Mouse (Mus musculus) layer of hippocampus, postnatal 36 days (tissue): ENCODE measurements around the gene Rasal2. TPM values are rescaled to one million over a fixed set of nuclear protein-coding genes. Genes with fewer than 3 reads are reported as not detected.
A peak's percentile ranks its signal among the peaks of the same experiment; 100 is the strongest.

ENCODE experiments used
- DNase-seq, 2 experiments: peaks; one replicate each; pipeline ENCODE4 v3.0.0; 2022
- total RNA-seq, 2 experiments: library from RNA; stranded (reverse); gene quantifications; 2 replicates each; pipeline ENCODE4 v1.2.3; 2021

Rasal2 gene
- 10 to 100 TPM; 73.6 to 99.1 TPM for total RNA-seq

DNA sequence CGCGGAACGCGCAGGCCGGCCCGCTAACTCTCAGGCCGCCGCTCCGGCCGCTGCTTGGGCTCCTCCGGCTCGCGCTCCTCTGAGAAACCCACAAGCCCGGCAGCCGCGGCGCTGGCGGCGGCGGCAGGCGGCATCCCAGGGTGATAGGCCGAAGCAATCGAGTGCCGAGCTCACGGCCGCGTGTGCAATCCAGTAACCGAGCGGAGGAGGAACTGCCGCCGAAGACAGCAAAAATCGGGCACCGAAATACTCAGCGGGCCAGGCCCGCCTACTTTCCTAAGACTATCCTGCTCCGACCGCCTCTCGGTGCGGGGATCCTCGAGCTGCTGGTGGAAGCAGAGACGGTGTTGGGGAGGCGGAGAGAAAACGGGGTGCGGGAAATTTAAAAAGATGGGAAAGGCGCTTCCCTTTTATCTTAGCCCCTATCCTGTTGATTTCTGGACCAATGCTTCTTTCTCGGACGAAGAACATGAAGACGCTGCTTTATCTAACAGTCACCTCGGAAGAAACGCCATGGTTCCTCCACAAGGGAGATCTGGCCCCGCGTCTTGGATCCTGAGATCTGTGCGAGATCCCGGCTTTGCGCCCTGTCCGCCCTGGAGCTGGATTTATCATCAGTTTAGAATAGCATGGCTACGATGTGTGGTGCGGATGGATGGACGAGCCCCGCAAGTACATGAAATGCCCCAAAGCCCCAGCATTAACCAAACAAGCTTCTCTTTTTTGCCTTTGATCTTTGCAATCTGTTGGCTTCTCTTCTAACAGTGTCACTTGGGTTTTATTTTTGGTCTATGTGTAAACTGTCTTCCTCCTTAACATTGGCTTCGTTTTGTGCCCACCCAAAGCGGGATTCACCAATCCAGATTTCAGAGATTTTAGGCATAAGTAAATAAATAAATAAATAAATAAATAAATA is at the start of gene Rasal2:
Rasal2 (minus strand) TSS at position 142 of the 916 bp plus-strand sequence.
- DNase-seq: peak; percentile 94 to 96

DNA sequence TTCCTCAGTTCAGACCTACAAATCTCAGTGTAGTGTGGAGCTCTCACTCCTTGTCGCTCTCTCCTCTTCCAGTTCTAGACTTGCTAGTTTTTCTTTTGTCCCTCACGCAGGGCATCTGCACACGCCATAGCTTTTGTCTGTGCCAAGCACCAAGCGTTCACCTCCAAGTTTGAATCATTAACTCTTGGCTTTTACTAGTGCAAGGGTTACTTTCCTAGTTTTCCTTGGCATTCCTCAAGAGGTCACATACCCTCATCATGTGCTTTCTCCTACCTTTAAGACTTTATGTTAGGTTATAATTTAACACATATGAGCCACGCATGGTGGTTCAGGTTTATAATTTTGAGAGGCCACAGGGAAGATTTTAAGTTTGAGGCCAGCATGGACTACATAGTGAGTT is 48.9 kb upstream of the Rasal2 start:
- no peak for DNase-seq

DNA sequence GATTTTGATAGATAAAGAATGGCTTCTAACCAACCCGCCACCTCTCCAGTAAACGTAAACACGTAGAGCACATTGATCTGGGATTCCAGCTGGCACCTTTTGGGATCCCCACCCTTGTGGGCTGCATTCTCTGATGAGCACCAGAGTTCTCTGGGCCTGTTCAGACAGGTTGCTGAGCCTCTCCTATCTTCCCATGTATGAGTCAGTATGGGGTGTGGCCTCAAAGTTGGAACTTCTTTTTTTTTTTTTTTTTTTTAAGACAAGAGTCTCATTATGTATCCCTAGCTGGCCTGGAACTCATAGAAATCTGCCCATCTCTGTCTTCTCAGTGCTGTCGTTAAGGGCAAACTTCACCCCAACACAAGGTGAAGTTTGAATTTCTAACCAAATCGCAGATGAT is 47.5 kb upstream of the Rasal2 start:
- DNase-seq: no peak

DNA sequence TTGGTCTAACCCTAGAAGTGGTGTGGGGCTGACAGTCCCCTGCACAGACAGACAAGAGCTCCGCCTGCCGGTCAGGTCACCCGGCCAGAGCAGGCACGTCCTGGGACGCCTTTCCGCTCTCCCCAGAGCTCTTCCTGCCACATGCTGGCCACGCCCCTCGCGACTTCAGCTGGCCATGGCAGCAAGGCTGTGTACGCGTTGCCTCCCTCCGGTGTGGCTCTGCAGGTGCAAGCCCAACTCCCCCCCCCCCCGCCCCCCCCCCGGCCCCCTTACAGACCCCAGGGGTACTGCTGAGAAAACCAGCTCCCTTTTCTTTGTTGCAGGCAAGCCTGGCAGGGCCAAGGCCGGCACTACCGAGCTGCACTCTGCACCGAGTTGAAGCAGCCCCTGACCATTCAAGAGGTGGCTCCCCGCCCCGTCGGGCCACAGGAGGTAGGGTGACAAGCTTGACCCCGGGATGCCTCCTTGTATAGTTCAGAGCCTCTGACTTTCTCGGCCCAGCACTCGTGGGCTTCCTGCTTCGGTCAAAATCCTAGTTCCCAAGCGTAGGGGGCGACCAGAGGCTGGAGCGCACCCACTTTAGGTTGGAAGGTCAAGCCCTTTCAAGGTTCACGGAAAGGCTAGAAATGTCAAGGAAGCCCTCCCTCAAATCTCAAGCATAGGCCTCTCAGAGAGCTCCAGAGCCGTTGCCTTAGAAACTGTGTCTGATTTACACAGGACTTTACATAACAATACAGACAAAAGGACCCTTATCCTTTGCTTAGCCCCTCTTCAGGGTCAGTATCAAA is 46.2 kb upstream of the Rasal2 start, which contains the start of gene Cryzl2:
Cryzl2 (plus strand) TSS at position 157 of the 788 bp plus-strand sequence.
- DNase-seq: no peak

DNA sequence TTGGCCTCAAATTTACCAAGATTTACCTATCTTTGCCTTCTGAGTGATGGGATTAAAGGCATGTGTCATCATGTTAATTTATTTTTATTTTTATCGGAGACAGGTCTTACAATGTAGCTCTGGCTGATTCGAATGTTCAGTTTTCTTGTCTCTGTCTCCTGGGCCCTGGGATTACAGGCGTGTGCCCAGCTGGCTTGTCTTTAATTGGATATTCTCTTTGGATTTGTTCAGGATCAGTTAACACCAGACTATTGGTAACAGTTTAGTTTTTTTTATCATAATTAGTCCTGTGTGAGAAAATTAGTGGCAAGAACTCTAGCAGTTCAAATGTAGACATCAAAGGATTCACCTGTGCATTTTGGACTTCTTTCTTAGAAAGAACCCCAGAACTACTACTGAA is 45.4 kb upstream of the Rasal2 start:
- DNase-seq: no peak

DNA sequence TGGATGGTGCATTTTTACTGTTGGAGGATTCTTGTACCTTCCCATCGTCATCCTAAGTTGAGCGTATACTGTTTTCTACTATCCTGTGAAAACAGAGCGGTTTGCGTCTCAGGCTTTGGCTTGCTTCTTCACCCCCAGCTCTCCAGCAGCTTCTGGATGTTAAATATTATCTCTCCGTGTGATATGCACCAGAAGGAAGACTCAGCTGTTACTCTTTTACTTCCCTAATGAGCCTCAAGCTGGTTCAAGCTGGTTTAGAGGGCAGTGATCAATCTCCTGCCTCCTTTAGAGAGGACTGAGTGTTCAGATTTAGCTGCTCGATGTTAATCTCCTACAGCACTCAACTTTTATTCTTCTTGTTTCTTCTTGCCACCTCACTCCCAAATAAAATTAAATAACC is 42.5 kb upstream of the Rasal2 start:
- no peak for DNase-seq

DNA sequence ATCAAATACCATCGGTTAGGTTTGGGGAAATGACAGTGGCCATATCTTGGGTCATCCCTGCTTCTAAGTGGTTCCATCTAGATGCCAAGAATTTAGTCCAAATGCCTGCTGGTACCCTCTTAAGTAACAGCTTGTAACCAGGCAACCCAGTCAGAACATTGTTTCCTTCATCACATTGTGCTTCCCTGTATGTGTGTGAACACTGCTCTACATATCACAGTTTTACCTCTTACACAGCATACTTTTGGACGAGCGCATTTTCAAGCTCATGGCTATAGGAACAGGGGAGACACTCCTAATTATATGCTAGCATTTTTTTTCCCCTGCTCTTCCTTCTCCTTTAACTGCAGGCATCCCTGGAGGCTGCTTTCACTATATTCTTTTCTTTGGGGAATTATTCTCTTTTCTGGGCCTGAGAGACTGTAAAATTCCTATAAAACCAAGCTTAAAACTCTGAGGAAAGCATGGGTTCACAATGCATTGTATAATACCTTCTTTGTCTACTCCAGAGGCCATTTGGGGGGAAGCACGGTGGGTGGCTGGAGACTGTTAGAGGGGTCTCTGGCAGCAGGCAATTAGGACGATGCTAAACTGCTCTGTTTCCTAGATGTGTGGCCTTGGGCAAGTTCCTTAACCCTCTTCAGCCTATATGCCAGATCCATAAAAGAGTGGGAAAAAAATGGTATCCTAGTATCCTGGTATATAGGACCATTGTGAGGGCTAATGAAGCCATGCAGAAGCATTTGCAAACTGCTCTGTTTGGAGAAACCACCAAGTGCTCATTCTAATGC is 40.6 kb upstream of the Rasal2 start:
- no peak for DNase-seq

DNA sequence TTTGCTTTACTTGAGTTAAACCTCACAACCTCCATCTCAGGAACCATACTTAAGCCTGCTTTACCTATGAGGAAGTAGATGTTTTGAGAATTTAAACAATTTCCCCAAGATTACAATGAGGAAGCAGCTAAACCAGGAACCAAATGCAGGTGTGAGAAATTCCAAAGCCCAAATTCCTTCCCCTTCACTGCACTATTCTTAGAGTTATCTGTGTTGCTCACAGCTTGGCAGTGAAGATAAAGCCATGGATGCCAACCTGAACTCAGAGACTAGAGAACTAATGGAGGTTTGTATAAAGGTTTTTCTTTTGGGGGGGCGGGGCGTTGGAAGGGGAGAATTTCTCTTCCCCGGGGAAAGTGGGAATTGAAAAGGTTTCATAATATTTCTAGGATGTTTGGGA is 39.9 kb upstream of the Rasal2 start:
- no peak for DNase-seq

DNA sequence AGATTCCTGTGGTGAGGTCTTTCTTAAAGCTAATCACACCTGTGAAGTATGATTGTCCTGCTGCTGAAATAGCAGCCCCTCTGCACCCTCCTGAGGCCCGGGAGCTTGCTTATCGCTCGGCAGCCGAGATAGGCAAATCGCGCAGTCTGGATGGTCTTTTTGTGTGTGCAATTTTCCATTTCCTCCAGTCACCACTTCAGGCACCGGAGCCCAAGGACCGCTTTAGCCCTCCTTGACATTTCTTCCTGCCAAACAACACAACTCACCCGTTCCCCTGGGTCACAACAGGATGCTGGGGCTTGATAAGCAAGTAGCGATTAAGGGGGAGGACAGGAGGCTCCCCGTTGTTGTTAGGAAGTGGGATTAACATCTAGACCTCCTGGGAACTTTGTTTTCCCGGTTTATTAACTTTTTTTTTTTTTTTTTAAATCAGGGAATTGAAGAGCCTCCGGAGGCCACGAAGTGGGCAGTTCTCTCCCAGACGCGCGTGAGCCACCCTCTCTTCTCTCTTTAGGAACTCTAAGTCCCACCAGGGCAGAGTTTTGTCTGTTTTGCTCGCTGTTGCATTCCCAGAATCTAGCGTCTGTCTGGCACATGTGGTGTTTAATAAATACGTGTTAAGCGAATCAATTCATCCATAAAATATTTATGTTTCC is 37.7 kb upstream of the Rasal2 start:
- no peak for DNase-seq

DNA sequence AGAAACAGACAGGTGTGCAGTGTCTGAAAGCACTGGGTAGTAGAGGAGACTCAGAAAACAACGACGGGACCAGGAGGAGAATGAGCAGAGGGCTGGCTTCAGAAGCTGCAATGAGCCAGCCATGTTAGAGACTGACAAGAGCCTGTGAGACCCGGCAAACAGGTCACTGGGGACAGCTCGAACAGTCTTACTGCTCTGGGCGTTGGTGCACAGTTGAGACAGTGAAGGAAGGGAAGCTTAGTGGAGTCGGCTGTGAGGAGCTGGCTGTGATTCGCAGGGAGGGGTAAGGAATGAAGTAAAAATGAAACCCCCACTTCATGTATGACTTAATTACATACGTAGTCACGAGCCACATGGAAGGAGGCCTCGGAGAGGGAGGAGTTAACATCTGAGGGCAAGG is 37.1 kb upstream of the Rasal2 start:
- DNase-seq: no peak

DNA sequence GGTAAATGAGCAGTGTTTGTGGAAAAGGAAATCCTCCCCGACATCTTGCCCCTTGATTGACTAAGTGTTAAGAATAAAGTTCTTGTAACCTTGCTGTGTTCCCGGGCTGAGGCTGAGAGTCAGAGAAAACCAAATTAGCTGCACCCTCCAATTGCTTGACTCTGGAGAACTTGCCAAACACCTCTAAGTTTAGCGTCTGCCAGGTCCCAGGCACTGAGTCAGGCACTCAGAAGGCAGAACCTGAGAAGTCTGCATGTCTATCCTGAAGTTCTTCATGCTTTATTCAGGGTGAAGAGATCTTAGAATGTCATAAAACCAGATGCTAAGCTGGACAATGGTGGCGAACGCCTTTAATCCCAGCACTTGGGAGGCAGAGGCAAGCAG is 36.4 kb upstream of the Rasal2 start:
- DNase-seq: no peak

DNA sequence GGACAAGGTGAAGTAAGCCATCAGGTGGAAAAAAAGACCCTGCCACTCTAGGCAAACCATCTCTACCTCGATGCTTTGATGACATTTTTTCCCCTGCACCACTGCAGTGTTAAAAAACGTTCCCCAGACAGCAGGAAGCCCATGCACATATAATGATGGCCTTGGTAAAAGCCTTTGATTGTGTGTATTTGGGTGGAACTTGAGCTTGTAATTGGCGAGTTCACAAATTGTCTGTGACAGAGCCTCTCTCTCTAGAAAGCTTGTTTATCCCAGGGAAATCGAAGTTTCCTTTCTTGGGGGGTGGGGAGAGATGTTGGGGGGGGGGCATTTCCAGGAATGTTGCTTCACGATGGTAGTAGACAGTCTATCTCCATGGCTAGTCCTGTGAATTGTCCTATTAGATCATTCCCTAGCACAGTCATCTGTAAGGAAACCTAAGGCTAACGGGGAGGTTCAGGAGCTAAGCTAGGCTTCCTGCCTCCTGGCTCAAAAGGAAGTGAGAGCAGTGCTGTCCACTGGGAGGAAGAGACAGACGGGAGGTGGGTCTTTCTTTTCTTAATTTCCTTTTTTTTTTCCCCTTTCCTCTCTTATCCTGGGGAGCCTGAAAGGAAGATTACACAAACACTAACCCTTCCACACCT is 35.9 kb upstream of the Rasal2 start:
- DNase-seq: no peak

DNA sequence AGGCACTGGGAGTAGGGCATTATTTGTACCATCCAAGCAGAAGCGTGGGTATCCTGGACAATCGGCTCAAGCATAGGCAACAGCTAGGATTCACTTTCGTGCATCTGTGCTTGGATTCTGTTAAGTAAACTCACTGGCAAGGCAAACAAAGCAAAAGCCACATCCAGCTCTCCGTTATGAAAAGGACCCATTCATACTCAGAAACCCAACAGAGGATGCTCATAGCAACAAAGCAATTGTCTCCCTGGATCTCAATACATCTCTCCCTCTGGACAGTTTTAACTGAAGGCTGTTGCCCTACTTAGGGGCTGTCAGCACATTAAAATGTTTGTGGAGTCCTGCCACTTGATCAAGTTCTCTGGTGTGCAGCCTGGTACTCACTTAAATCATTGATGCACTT is 34.7 kb upstream of the Rasal2 start:
- no peak for DNase-seq

DNA sequence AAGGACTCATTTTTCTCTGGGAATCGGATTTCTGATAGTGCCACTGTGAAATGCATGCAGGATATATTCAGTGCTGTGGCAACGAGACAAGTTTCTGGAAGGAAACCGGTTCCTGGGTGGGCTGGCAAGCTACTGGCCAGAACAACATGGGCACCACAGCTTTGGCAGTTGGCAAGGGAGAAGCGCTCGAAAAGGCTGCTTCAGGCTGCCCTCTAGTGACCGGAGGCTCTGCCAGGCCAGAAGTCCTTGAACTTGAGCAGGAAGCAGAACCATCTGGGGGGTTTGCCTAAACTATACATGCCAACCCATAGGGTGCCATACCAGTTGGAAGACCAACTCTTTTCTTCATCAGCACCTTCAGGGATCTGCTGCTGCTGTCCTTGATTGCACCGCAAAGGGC is 33.9 kb upstream of the Rasal2 start:
- DNase-seq: peak; percentile 68 to 75

DNA sequence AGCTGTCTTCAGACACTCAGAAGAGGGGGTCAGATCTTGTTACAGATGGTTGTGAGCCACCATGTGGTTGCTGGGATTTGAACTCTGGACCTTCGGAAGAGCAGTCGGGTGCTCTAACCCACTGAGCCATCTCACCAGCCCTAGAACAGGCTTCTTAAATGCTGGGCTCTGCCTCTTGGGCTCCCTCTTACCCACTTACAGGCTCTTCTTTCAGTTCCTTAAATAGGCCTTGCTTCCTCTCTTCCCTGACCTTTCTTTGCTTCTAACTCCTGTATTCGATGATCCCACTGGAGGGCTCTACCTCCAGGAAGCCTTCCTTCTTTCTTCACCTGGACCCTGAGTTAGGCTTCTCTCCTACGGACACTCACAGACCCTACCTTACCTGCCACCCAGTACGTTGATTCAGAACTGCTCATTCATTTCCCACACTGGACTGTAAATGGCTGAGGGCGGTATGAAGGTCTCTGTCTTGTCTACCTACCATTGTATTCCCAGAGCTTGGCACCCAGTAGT is 33.1 kb upstream of the Rasal2 start:
- no peak for DNase-seq

DNA sequence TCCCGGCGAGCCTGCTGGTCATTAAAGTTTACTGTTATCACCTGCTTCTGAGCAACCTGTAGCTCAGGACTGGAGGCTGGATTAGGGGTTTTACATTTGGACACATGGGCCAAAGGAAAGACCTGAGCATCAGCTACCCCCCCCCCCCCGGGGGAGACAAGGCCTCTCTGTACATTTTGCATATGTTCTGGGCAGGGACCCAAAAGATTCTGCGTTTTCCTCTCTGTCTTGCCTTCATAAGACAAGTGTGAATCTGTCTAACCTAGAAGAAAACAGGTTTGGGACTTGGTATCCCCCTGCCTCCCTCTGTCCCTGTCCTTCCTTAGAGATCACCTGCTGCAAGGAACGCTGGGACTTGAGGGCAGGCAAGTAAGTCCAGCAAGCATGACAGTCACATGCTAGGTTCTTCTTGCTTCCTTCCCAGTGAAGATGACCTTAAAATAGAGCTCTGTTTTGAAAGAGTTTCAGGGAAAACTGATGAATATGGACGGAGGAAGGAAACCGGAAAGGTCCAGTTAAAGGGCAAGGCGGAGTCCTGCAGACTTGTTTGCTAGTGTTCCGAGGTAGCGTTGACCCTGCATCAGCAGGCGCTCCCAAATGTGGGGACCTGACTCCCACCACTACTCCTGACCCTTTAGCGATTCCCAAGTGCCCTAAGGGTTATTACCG is 32.4 kb upstream of the Rasal2 start:
- DNase-seq: no peak

DNA sequence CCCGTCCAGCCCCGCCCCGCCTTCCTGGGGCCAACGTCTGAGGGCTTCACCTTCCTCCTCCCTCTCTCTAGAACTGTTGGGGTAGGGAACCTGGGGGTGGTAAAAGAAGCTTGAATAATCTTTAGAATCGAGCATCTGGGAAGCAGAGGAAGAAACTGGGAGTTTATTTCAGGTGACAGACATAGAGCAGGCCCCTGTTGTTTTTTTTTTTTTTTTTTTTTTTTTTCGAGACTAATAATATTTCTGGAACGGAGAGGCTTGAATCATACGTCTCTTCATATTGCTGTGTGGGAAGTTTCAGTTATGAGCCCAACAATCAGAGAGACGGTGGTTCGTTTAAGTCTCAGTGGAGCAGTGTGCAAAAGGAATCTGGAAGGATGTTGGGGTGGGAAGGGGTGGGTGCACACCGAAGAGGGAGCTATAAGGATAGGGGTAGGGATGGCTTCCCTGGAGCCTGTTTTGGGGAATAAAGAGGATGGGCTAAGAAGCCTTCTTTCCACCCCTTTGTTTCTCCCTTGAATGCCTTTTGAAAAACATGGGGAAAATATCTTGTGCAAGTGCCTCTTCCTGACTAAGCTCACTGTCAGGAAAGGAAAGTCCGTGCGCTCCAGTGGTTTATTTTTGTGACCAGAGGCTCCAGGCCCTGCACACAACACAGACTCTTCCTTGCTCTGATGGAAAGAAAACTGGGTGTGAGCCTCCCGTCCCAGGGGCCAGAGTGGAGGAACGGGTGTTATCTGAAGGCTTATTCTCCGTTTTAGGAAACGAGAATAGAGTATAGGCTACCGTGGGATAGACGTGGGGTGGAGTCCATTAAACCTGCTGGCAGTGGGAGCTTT is 31.5 kb upstream of the Rasal2 start:
- DNase-seq: no peak

DNA sequence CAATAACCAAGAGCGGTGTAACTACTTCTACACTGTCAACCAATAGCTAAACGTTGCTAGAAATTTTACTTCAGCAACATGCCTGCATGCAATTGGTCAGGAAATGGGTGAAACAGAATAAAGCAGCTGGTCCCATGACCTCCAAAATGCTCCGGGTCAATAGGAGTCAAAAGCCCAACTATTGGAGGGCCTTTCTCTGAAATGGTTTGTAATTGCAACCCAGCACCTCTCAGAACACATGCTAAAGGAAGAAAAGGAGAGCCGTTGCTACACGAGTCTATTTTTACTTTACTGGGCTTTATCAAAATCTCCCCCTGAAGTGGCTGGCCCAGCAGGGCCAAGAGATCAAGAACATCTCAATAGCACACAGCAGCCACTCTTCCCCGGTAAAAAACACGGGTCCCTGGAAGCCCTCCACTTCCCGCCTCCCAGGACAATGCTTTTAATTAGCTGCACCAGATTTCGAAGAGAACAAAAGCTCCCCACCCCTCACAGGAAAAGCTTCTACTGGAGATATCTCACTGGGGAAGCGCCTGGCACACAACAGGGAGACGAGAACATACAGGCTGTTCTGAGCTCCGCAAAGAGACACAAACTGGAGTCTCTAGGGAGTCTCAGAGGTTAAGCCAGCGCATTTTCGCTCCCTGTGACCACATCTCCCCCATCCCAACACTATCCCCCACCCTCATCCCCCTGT is 30.8 kb upstream of the Rasal2 start:
- peak; percentile 57 to 69 for DNase-seq

DNA sequence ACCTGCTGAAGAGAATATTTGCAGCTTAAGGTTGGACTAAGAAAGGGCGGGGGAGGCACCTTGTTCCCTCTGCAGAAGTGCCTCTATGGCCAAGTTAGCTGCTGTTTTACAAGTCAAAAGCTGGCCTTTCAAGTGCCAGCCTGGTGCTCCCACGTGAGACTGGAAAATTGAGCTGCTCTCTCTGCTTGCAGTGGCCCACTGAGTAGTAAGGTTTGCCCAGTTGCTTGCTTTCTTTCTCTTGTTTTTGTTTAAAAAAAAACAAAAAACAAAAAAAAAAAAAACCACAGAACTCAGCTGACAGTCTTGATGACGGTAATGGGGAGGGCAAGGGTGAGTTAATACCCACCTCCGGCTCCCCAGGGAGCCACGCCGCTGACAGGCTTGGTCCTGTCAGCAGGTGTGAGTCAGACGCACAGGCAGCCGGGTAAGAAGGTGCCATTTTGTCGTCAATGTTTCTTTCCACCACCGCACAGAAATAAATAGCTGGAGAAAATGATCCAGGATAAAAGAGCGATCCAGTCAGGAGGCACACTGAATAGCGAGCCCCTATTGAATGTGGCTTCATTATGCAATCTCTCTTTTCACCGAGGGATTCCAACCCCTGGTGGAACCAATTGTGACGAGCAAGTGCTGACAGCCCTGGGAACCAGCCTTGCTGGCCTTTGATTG is 27.7 kb upstream of the Rasal2 start:
- DNase-seq: peak in 1 of 2 experiments; percentile 7
